Comparison of ENCODE assay signal across 17 mouse cellular contexts in the genomic region with DNA sequence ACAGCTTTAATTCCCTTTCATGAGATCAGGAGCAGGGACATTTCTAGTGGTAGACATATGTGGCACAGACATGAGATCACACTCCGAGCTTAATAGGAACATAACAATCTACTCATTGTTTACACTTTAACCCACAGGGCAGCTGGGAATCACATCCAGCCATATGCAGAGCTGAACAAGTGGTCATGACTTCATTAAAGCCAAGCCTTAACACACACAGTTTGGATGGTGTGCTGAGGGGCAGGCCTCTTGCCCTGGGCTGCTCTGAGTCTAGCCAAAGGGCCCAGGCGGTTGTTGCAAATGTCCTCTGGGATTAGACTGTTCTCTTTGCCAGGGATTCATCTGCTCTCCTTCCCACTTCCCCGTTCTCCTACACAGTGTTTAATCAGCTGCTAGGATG.
DNase-seq lines count a peak whose midpoint lies in the region; ATAC-seq and TF ChIP-seq lines count a peak whose summit lies in the region.
"Had no signal": no experiment of that assay in that cellular context is flagged by ENCODE, and none has a peak within 500 bp of the region (broad histone marks: within the 10 kb centered on the region; RNA-seq: fewer than 3 reads in every experiment).

No protein-coding gene starts in this region.

- peak; percentile 45; the same call in 1 of the 2 replicates for ATAC-seq in forebrain, embryonic 13.5 days
- ATAC-seq in forebrain, embryonic 15.5 days (replicated peaks): no peak; the same call in 1 of the 2 replicates
- ATAC-seq in midbrain, embryonic 12.5 days (ENCODE audit: low FRiP score, low read depth): no peak
- ATAC-seq in midbrain, postnatal 0 days (ENCODE audit: low FRiP score): no peak
- ATAC-seq in embryonic facial prominence, embryonic 14.5 days (ENCODE audit: low read depth): peak; percentile 44; the same call in 1 of the 2 replicates
- ATAC-seq: intestine, embryonic 16.5 days had no signal

- no peaks in the 10 kb centered on the region for H3K36me3 ChIP-seq in forebrain, embryonic 13.5 days (ENCODE audit: poor library complexity, severe bottlenecking)
- H3K36me3 ChIP-seq in forebrain, embryonic 15.5 days: no peaks in the 10 kb centered on the region
- H3K36me3 ChIP-seq in midbrain, embryonic 12.5 days: no peaks in the 10 kb centered on the region
- H3K36me3 ChIP-seq in midbrain, postnatal 0 days (ENCODE audit: insufficient read depth, low read length): no peaks in the 10 kb centered on the region
- no peaks in the 10 kb centered on the region for H3K36me3 ChIP-seq in embryonic facial prominence, embryonic 14.5 days (ENCODE audit: control insufficient read depth, insufficient read depth, low read length)
- H3K36me3 ChIP-seq: limb, embryonic 15.5 days; stomach, embryonic 15.5 days had no signal

- DNase-seq in midbrain, postnatal 0 days (ENCODE audit: low spot score): no peak
- peak; percentile 57 for DNase-seq in embryonic facial prominence, embryonic 14.5 days (ENCODE audit: low spot score)
- DNase-seq in mesoderm, embryonic 11.5 days (ENCODE audit: low read depth, low spot score): peak; percentile 37
- no peak for DNase-seq in cerebellum, adult 2 months
- no peak for DNase-seq in gastrocnemius, postnatal 10 days
- DNase-seq: adrenal gland, postnatal 25 days; cerebellum, postnatal 25 days; right cerebral cortex, adult 18-20 months; spleen, adult 18-20 months had no signal

- no peak for TF ChIP-seq CTCF in midbrain, postnatal 0 days (IDR thresholded peaks at IDR 0.05)
- no peak for TF ChIP-seq CTCF in cerebellum, adult 2 months (IDR thresholded peaks at IDR 0.05; ENCODE audit: borderline replicate concordance, insufficient read depth, low read depth, low read length)

- H3K27me3 ChIP-seq in forebrain, embryonic 13.5 days: no peaks in the 10 kb centered on the region
- no peaks in the 10 kb centered on the region for H3K27me3 ChIP-seq in forebrain, embryonic 15.5 days
- H3K27me3 ChIP-seq in midbrain, embryonic 12.5 days: no peaks in the 10 kb centered on the region
- H3K27me3 ChIP-seq in midbrain, postnatal 0 days (ENCODE audit: insufficient read depth, low read length): 0 out of 2 replicates have a peak, but pooled peaks cover 3% of the 10 kb centered on the region
- H3K27me3 ChIP-seq in embryonic facial prominence, embryonic 14.5 days (replicated peaks; ENCODE audit: control insufficient read depth, insufficient read depth, low read length): no peaks in the 10 kb centered on the region
- no peaks in the 10 kb centered on the region; the same call in 1 of the 2 replicates for H3K27me3 ChIP-seq in cerebellum, adult 2 months (ENCODE audit: control insufficient read depth, insufficient read depth, low read length)
- H3K27me3 ChIP-seq: limb, embryonic 15.5 days; stomach, embryonic 15.5 days had no signal

- H3K9ac ChIP-seq in forebrain, embryonic 13.5 days: no peak overlapping the region
- H3K9ac ChIP-seq in forebrain, embryonic 15.5 days (replicated peaks): no peak overlapping the region
- no peak overlapping the region for H3K9ac ChIP-seq in midbrain, embryonic 12.5 days (replicated peaks)
- H3K9ac ChIP-seq in midbrain, postnatal 0 days (replicated peaks; ENCODE audit: low read length, poor library complexity, severe bottlenecking): no peak overlapping the region
- H3K9ac ChIP-seq in embryonic facial prominence, embryonic 14.5 days (ENCODE audit: low read depth, low read length): no peak overlapping the region
- H3K9ac ChIP-seq: limb, embryonic 15.5 days; stomach, embryonic 15.5 days had no signal

- H3K27ac ChIP-seq in forebrain, embryonic 13.5 days: no peak overlapping the region
- no peak overlapping the region for H3K27ac ChIP-seq in forebrain, embryonic 15.5 days (replicated peaks)
- H3K27ac ChIP-seq in midbrain, embryonic 12.5 days (replicated peaks): 0 out of 2 replicates have a peak overlapping the region, but pooled peaks have one; percentile 7
- no peak overlapping the region for H3K27ac ChIP-seq in midbrain, postnatal 0 days (ENCODE audit: low read depth, low read length)
- no peak overlapping the region for H3K27ac ChIP-seq in embryonic facial prominence, embryonic 14.5 days (replicated peaks; ENCODE audit: low read depth, low read length)
- H3K27ac ChIP-seq in cerebellum, adult 2 months (ENCODE audit: insufficient read depth, low read length): no peak overlapping the region
- H3K27ac ChIP-seq: kidney, postnatal 0 days; layer of hippocampus, adult 2 months; limb, embryonic 15.5 days; stomach, embryonic 15.5 days had no signal

- 32% methylated on average over 3 of the region's 3 CpGs for WGBS in forebrain, embryonic 13.5 days
- WGBS in forebrain, embryonic 15.5 days: 24% methylated on average over 3 of the region's 3 CpGs
- 35% methylated on average over 3 of the region's 3 CpGs for WGBS in midbrain, embryonic 12.5 days
- 29% methylated on average over 3 of the region's 3 CpGs for WGBS in midbrain, postnatal 0 days
- 24% methylated on average over 3 of the region's 3 CpGs for WGBS in embryonic facial prominence, embryonic 14.5 days
- WGBS in cerebellum, adult 2 months: 21% methylated on average over 3 of the region's 3 CpGs

- no peak overlapping the region for H3K4me2 ChIP-seq in forebrain, embryonic 13.5 days
- no peak overlapping the region for H3K4me2 ChIP-seq in forebrain, embryonic 15.5 days (replicated peaks)
- H3K4me2 ChIP-seq in midbrain, embryonic 12.5 days (replicated peaks): no peak overlapping the region
- no peak overlapping the region for H3K4me2 ChIP-seq in midbrain, postnatal 0 days (ENCODE audit: low read depth, low read length, poor library complexity, severe bottlenecking)
- no peak overlapping the region for H3K4me2 ChIP-seq in embryonic facial prominence, embryonic 14.5 days (ENCODE audit: low read depth, low read length)
- H3K4me2 ChIP-seq: limb, embryonic 15.5 days; stomach, embryonic 15.5 days had no signal

- no peaks in the 10 kb centered on the region for H3K9me3 ChIP-seq in forebrain, embryonic 13.5 days (replicated peaks)
- H3K9me3 ChIP-seq in forebrain, embryonic 15.5 days: no peaks in the 10 kb centered on the region
- H3K9me3 ChIP-seq in midbrain, embryonic 12.5 days: no peaks in the 10 kb centered on the region
- no peaks in the 10 kb centered on the region for H3K9me3 ChIP-seq in midbrain, postnatal 0 days (ENCODE audit: low read length)
- H3K9me3 ChIP-seq in embryonic facial prominence, embryonic 14.5 days (ENCODE audit: control insufficient read depth, low read length): no peaks in the 10 kb centered on the region
- H3K9me3 ChIP-seq: limb, embryonic 15.5 days; stomach, embryonic 15.5 days had no signal

- peaks cover 40% of the 10 kb centered on the region for H3K4me1 ChIP-seq in forebrain, embryonic 13.5 days
- H3K4me1 ChIP-seq in forebrain, embryonic 15.5 days: peaks cover 18% of the 10 kb centered on the region
- H3K4me1 ChIP-seq in midbrain, embryonic 12.5 days: peaks cover 31% of the 10 kb centered on the region
- H3K4me1 ChIP-seq in midbrain, postnatal 0 days (ENCODE audit: insufficient read depth, low read length): 0 out of 2 replicates have a peak, but pooled peaks cover 3% of the 10 kb centered on the region
- H3K4me1 ChIP-seq in embryonic facial prominence, embryonic 14.5 days (ENCODE audit: control insufficient read depth, insufficient read depth, low read length): no peaks in the 10 kb centered on the region
- H3K4me1 ChIP-seq in cerebellum, adult 2 months (ENCODE audit: control insufficient read depth, insufficient read depth, low read length): no peaks in the 10 kb centered on the region

- no peak for TF ChIP-seq POLR2A in cerebellum, adult 2 months (IDR thresholded peaks at IDR 0.05; ENCODE audit: borderline replicate concordance, insufficient read depth, low read length)

- no peak overlapping the region for H3K4me3 ChIP-seq in forebrain, embryonic 13.5 days
- H3K4me3 ChIP-seq in forebrain, embryonic 15.5 days: no peak overlapping the region
- H3K4me3 ChIP-seq in midbrain, embryonic 12.5 days: no peak overlapping the region
- no peak overlapping the region for H3K4me3 ChIP-seq in midbrain, postnatal 0 days (ENCODE audit: low read depth, low read length)
- no peak overlapping the region for H3K4me3 ChIP-seq in embryonic facial prominence, embryonic 14.5 days (ENCODE audit: low read depth, low read length)
- H3K4me3 ChIP-seq in cerebellum, adult 2 months (replicated peaks; ENCODE audit: insufficient read depth, low read depth, low read length): no peak overlapping the region
- H3K4me3 ChIP-seq: layer of hippocampus, adult 2 months; limb, embryonic 15.5 days; stomach, embryonic 15.5 days had no signal

Comparison
In these comparisons a context has a peak if more than half of its experiments do, and no peak if none do; other contexts are left out.
1. ATAC-seq: peak in forebrain, embryonic 13.5 days (single experiment) and embryonic facial prominence, embryonic 14.5 days (single experiment); none in forebrain, embryonic 15.5 days (single experiment), midbrain, embryonic 12.5 days (single experiment) and midbrain, postnatal 0 days (single experiment).
2. DNase-seq: peak in embryonic facial prominence, embryonic 14.5 days (single experiment) and mesoderm, embryonic 11.5 days (single experiment); none in midbrain, postnatal 0 days (single experiment), cerebellum, adult 2 months (0 of 2) and gastrocnemius, postnatal 10 days (single experiment).